Mouse (Mus musculus) intestine, embryonic 15.5 days (tissue): ENCODE results near the gene Icmt. TPM values are rescaled to one million over a fixed set of nuclear protein-coding genes. Genes with fewer than 3 reads are reported as not detected.

ENCODE experiments used
- ATAC-seq: fragments of 200-750 bp; cut with Nextera tagmentation; 2 replicates; pipeline ENCODE4 v1.8.0; 2017; ENCODE audit warnings: moderate TSS enrichment, moderate library complexity
- H3K27ac ChIP-seq: fragments of 300-500 bp; sonication (generic); 2 replicates; pipeline ENCODE4 v1.5.1; 2015; ENCODE audit warnings: mild to moderate bottlenecking, inconsistent platforms
- H3K27me3 ChIP-seq: fragments of 300-500 bp; sonication (generic); replicated peaks from 2 replicates; pipeline ENCODE4 v1.6.1; 2015; ENCODE audit warnings: inconsistent platforms
- H3K36me3 ChIP-seq: fragments of 300-500 bp; sonication (generic); 2 replicates; pipeline ENCODE4 v1.6.1; 2015; ENCODE audit warnings: inconsistent platforms
- H3K4me1 ChIP-seq: fragments of 300-500 bp; sonication (generic); replicated peaks from 2 replicates; pipeline ENCODE4 v1.6.1; 2015; ENCODE audit warnings: inconsistent platforms
- H3K4me2 ChIP-seq: fragments of 300-500 bp; sonication (generic); replicated peaks from 2 replicates; pipeline ENCODE4 v1.6.1; 2015; ENCODE audit warnings: mild to moderate bottlenecking, inconsistent platforms
- H3K4me3 ChIP-seq: fragments of 300-500 bp; sonication (generic); replicated peaks from 2 replicates; pipeline ENCODE4 v1.5.1; 2015; ENCODE audit warnings: inconsistent platforms
- H3K9ac ChIP-seq: fragments of 300-500 bp; sonication (generic); 2 replicates; pipeline ENCODE4 v1.6.1; 2015; ENCODE audit warnings: inconsistent platforms
- H3K9me3 ChIP-seq: fragments of 300-500 bp; sonication (generic); 2 replicates; pipeline ENCODE4 v1.6.1; 2016; ENCODE audit warnings: inconsistent platforms
- WGBS: fragments of 180-500 bp; shearing (Covaris S2); methylation state at CpG from one replicate; pipeline ENCODE4 v1.1.7; 2015; 5-methylcytosine and 5-hydroxymethylcytosine counted together
- polyA plus RNA-seq: library from polyadenylated mRNA; unstranded; fragments of >200 nt; fragmentation: Nextera tagmentation; extraction: Ambion mirVana; gene quantifications from 2 replicates; pipeline ENCODE4 v1.2.1, GENCODE M21; 2015

Gene Icmt
- 17.3 and 17.6 TPM in 2 replicates for polyA plus RNA-seq

DNA sequence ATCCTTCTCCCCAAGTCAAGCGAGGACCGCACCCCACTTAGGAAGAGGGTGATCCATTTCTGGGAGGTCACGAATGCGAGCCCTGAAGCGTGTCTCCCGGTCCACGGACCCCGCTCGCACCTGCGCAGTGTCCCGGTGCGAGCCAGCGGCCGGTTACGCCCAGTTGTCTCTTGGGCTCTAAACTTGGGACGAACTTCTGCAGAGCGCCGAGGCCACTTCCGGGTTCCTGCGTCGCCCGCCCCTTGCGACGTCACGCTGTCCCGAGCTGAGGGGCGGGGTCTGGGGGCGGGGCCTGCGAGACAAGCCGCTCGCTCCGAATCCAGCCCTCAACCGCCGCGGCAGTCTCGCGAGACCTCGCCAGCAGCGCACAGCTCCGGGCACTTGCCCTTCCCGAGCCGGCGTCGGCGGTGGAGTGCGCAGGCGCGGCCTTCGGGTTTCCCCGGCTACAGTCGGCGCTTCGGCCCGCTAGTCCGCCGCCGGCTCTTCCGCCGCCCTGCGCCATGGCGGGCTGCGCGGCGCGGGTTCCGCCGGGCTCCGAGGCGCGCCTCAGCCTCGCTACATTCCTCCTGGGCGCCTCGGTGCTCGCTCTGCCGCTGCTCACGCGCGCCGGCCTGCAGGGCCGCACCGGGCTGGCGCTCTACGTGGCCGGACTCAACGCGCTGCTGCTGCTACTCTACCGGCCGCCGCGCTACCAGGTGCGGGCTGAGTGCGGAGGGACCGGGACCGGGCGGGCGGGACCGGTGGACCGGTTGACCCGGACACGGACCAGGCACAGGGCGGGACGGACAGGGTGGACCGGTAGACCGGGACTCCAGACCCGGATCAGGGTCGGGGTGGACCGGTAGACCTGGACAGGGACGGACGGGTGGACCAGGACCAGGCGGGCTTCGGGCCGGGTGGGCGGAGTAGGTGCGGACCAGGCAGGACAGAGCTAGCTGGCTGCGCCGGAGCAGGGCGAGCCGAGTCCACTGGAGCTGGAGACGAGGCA is at the start of gene Icmt:
Gene Icmt, plus strand, starts transcription at position 354 of the 988 bp plus-strand sequence.
- peak within 1 kb of the TSS; percentile 93 for H3K9ac ChIP-seq
- H3K9me3 ChIP-seq, result no peaks in the 10 kb centered on the region
- peaks cover 7% of the 10 kb centered on the region; the same call in 1 of the 2 replicates for H3K36me3 ChIP-seq
- H3K27ac ChIP-seq, result peak within 1 kb of the TSS; percentile 78
- H3K4me2 ChIP-seq, result peak within 1 kb of the TSS; percentile 91
- H3K4me3 ChIP-seq, result peak within 1 kb of the TSS; percentile 96
- WGBS, result under 1% methylated on average over 119 of the region's 119 CpGs
- peaks cover 27% of the 10 kb centered on the region for H3K4me1 ChIP-seq
- peak; percentile 97 for ATAC-seq
- H3K27me3 ChIP-seq, result peaks cover 20% of the 10 kb centered on the region

DNA sequence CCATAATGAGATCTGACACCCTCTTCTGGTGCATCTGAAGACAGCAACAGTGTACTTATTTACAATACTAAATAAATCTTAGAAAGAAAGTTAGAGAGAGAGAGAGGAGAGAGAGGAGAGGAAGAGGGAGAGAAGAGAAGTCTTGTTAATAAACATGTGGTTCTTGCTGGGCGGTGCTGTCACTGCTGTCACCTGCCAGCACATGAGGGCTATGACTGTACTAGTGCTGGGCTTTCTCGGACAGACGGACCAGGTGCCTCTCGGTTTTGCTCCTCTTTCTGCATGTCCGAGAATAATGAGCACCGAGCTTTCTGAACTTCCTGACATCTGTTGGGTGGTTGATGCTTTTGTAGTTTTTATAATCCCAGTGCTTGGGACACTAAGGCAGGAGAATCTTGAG is 46.4 kb upstream of the Icmt start:
- Histone ChIP-seq H3K4me1 (no peaks in the 10 kb centered on the region), H3K27ac (no peak overlapping the region), H3K27me3 (no peaks in the 10 kb centered on the region), H3K4me2 (no peak overlapping the region), H3K9me3 (no peaks in the 10 kb centered on the region), H3K9ac (no peak overlapping the region), H3K36me3 (0 out of 2 replicates have a peak, but pooled peaks cover 3% of the 10 kb centered on the region), H3K4me3 (no peak overlapping the region)
- no peak for ATAC-seq
- 89% methylated on average over 6 of the region's 6 CpGs for WGBS

DNA sequence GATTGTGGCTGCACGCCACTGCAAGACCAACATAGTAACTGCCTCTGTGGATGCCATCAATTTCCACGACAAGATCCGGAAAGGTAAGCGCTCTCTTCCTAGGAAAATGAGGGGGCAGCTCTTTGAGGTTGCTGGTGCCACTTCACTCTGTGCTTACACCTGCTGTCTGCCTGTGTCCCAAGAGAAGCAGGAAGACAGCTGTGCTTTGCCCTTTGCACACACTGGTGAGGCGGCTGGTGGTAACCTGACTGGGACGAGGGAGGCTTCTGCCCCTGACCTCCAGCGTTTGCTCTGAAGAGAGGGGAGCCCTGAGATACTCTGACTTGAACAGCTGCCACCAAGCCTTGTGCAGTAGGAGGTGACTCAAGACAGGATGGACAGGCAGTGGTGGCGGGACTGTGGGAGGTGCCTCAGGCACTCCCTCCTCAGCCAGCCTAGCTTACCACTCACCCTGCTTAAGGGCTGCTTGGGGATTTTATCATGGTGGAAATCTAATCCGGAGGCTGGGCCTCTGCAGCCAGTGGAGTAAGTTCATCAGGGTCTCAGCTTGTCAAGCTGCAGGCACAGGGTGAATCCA is 43.8 kb upstream of the Icmt start:
- Histone ChIP-seq H3K9ac (no peak overlapping the region), H3K27me3 (no peaks in the 10 kb centered on the region), H3K36me3 (0 out of 2 replicates have a peak, but pooled peaks cover 3% of the 10 kb centered on the region), H3K4me2 (no peak overlapping the region), H3K4me3 (no peak overlapping the region), H3K27ac (no peak overlapping the region), H3K9me3 (no peaks in the 10 kb centered on the region), H3K4me1 (no peaks in the 10 kb centered on the region)
- WGBS, result 61% methylated on average over 9 of the region's 9 CpGs
- ATAC-seq, result no peak; the same call in 1 of the 2 replicates

GRCm38 (mm10) chr4:152257070-152257469 is 40.0 kb upstream of the Icmt start:
- Histone ChIP-seq H3K4me3 (no peak overlapping the region), H3K36me3 (0 out of 2 replicates have a peak, but pooled peaks cover 3% of the 10 kb centered on the region), H3K9ac (no peak overlapping the region), H3K27ac (no peak overlapping the region), H3K27me3 (no peaks in the 10 kb centered on the region), H3K4me1 (no peaks in the 10 kb centered on the region), H3K4me2 (no peak overlapping the region), H3K9me3 (no peaks in the 10 kb centered on the region)
- no peak for ATAC-seq
- 46% methylated on average over 6 of the region's 6 CpGs for WGBS

- 86% methylated on average over 8 of the region's 8 CpGs for WGBS
- ATAC-seq, result no peak
- Histone ChIP-seq H3K4me3 (no peak overlapping the region), H3K36me3 (0 out of 2 replicates have a peak, but pooled peaks cover 3% of the 10 kb centered on the region), H3K27ac (no peak overlapping the region), H3K9ac (no peak overlapping the region), H3K9me3 (no peaks in the 10 kb centered on the region), H3K4me2 (no peak overlapping the region), H3K4me1 (peaks cover 19% of the 10 kb centered on the region), H3K27me3 (no peaks in the 10 kb centered on the region)
These were observed 36.6 kb upstream of the Icmt start for GRCm38 (mm10) chr4:152260451-152260850.

- 63% methylated on average over 9 of the region's 9 CpGs for WGBS
- H3K4me3 ChIP-seq, result no peak overlapping the region
- no peak overlapping the region for H3K4me2 ChIP-seq
- H3K4me1 ChIP-seq, result peaks cover 19% of the 10 kb centered on the region
- no peak overlapping the region for H3K27ac ChIP-seq
- no peaks in the 10 kb centered on the region for H3K9me3 ChIP-seq
- ATAC-seq, result no peak
- H3K9ac ChIP-seq, result no peak overlapping the region
- H3K36me3 ChIP-seq, result 0 out of 2 replicates have a peak, but pooled peaks cover 3% of the 10 kb centered on the region
- H3K27me3 ChIP-seq, result no peaks in the 10 kb centered on the region
These were observed 34.8 kb upstream of the Icmt start for GRCm38 (mm10) chr4:152262187-152262586.

DNA sequence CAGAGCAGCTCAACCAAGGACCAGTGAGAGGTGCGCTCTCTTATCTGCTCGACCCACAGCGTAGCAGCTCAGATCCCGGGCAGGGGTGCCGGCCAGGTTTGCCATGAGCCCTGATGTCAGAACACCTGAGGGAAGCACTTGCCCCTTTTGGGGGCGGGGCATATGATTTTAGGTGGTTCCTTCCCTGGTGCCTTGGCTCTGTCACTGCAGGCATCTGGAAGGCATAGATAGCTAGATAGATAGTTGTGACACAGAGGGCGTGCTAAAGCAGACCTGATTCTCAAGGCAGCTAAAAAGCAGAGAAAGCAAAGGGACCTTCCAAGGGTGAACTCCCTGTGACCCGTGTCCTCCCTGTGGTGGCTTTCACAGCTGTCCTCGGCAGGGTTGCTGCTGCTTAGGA is 33.9 kb upstream of the Icmt start:
- H3K9ac ChIP-seq, result no peak overlapping the region
- H3K4me2 ChIP-seq, result no peak overlapping the region
- H3K27ac ChIP-seq, result no peak overlapping the region
- H3K4me1 ChIP-seq, result peaks cover 19% of the 10 kb centered on the region
- no peaks in the 10 kb centered on the region for H3K9me3 ChIP-seq
- ATAC-seq, result no peak
- no peak overlapping the region for H3K4me3 ChIP-seq
- H3K36me3 ChIP-seq, result 0 out of 2 replicates have a peak, but pooled peaks cover 3% of the 10 kb centered on the region
- 57% methylated on average over 9 of the region's 9 CpGs for WGBS
- H3K27me3 ChIP-seq, result no peaks in the 10 kb centered on the region

DNA sequence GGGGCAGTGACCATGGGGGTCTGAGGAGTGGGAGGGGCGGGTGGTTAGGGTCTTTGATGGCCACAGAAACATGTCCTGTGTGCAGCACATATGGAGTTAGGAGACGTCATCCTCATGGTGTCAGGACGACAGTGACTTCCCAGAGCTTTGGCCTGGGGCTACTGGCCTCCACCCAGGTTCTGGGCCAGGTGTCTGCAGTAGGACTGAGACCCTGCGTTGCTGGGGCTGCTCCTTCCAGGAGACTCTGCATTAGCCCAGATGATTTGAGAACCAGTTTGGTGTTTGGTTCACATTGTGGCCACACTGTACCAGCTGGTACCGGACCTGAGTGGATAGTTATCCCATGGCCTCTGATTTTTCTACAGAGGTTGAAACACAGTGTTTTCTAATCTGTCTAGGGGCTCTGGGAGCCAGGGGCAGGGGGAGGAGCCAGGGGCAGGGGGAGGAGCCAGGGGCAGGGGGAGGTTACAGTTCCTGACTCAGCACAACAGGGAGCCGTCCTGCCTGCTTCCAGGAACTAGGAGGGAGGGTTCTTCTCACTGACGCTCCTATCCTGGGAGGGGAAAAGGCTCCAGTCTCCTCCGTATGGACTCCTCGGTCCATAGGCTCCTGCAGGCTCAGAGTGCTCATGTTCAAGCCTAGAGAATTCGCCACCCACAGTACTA is 33.4 kb upstream of the Icmt start:
- peak; percentile 82 for ATAC-seq
- Histone ChIP-seq H3K27me3 (no peaks in the 10 kb centered on the region), H3K27ac (no peak overlapping the region), H3K4me2 (no peak overlapping the region), H3K9me3 (no peaks in the 10 kb centered on the region), H3K4me3 (no peak overlapping the region), H3K36me3 (0 out of 2 replicates have a peak, but pooled peaks cover 3% of the 10 kb centered on the region), H3K9ac (no peak overlapping the region), H3K4me1 (peaks cover 19% of the 10 kb centered on the region)
- 38% methylated on average over 10 of the region's 10 CpGs for WGBS

- Histone ChIP-seq H3K9me3 (no peaks in the 10 kb centered on the region), H3K4me1 (peaks cover 19% of the 10 kb centered on the region), H3K27ac (no peak overlapping the region), H3K27me3 (no peaks in the 10 kb centered on the region), H3K36me3 (0 out of 2 replicates have a peak, but pooled peaks cover 3% of the 10 kb centered on the region), H3K4me3 (no peak overlapping the region), H3K4me2 (no peak overlapping the region), H3K9ac (no peak overlapping the region)
- WGBS, result 48% methylated on average over 4 of the region's 4 CpGs
- peak; percentile 24 for ATAC-seq
These were observed 32.9 kb upstream of the Icmt start for GRCm38 (mm10) chr4:152264177-152264530.

- H3K9ac ChIP-seq, result no peak overlapping the region
- ATAC-seq, result no peak
- WGBS, result 90% methylated on average over 9 of the region's 9 CpGs
These were observed 32.0 kb upstream of the Icmt start for GRCm38 (mm10) chr4:152264867-152265568.

DNA sequence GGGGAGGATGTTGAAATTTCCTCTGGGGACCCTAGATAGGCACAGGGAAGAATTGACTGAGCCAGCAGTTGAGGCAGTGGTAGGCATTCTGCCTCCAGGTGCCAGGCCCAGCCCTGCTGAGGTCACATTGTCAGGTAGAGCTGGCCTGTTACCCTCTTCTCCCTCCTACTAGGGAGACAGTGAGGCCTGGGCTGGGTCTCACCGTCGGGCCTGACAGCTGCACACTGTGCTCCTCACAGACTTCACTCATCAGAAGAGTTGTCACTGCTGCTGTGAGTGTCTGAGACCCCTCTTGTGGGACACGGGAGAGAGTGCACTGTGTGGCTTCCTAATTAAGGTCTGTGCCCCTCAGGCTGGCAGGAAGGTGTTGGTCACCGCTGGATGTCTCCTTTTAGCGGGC is 31.2 kb upstream of the Icmt start:
- Histone ChIP-seq H3K4me1 (peaks cover 19% of the 10 kb centered on the region), H3K9ac (no peak overlapping the region), H3K9me3 (no peaks in the 10 kb centered on the region), H3K27ac (no peak overlapping the region), H3K4me2 (no peak overlapping the region), H3K27me3 (no peaks in the 10 kb centered on the region), H3K36me3 (0 out of 2 replicates have a peak, but pooled peaks cover 2% of the 10 kb centered on the region), H3K4me3 (no peak overlapping the region)
- WGBS, result 67% methylated on average over 5 of the region's 5 CpGs
- ATAC-seq, result no peak

More at GRCm38 (mm10) chr4:152264867-152265568, 32.0 kb upstream of the Icmt start:
- H3K4me2 ChIP-seq, result no peak overlapping the region
- H3K9me3 ChIP-seq, result no peaks in the 10 kb centered on the region
- H3K27me3 ChIP-seq, result no peaks in the 10 kb centered on the region
- H3K27ac ChIP-seq, result no peak overlapping the region
- H3K36me3 ChIP-seq, result 0 out of 2 replicates have a peak, but pooled peaks cover 3% of the 10 kb centered on the region
- no peak overlapping the region for H3K4me3 ChIP-seq
- H3K4me1 ChIP-seq, result peaks cover 19% of the 10 kb centered on the region
